Mouse (Mus musculus) MEL (cell line): ENCODE results near the gene Rps3. TPM values are rescaled to one million over a fixed set of nuclear protein-coding genes. Genes with fewer than 3 reads are reported as not detected.

Experiments used
- DNase-seq: peaks from one replicate; pipeline ENCODE4 v3.0.0; 2011; ENCODE audit warnings: low read depth, low spot score
- H3K27ac ChIP-seq: 2 replicates; pipeline ENCODE4 v1.5.1; 2012; ENCODE audit warnings: low read depth, mild to moderate bottlenecking, control low read depth, low read length, moderate library complexity; ENCODE audit not compliant: control insufficient read depth
- H3K27me3 ChIP-seq, 2 experiments: fragments of 150-350 bp in 1 of 2; sonication (generic) in 1 of 2; 2 replicates each; pipeline ENCODE4 v1.6.1; 2012; ENCODE audit warnings: low read length in 2 of 2, mild to moderate bottlenecking in 2 of 2, improper control_type of control experiment in 1 of 2, moderate library complexity in 1 of 2; ENCODE audit not compliant: insufficient read depth in 2 of 2, control insufficient read depth in 1 of 2
- H3K36me3 ChIP-seq, 2 experiments: 2 replicates each; pipeline ENCODE4 v1.6.1; 2012 to 2014; ENCODE audit warnings: low read length in 2 of 2, improper control_type of control experiment in 1 of 2, inconsistent platforms in 1 of 2, mild to moderate bottlenecking in 1 of 2; ENCODE audit not compliant: insufficient read depth in 2 of 2, control insufficient read depth in 1 of 2
- H3K4me1 ChIP-seq, 2 experiments: fragments of 150-350 bp in 1 of 2; sonication (generic) in 1 of 2; 2 replicates each; pipeline ENCODE4 v1.6.1; 2012; ENCODE audit warnings: low read length in 2 of 2, improper control_type of control experiment in 1 of 2, mild to moderate bottlenecking in 1 of 2; ENCODE audit not compliant: insufficient read depth in 2 of 2, control insufficient read depth in 1 of 2
- H3K4me3 ChIP-seq, 2 experiments: fragments of 150-350 bp in 1 of 2; sonication (generic) in 1 of 2; 2 replicates each; pipeline ENCODE4 v1.5.1; 2012; ENCODE audit warnings: low read depth in 2 of 2, low read length in 2 of 2, mild to moderate bottlenecking in 2 of 2, moderate library complexity in 2 of 2, control low read depth in 1 of 2, improper control_type of control experiment in 1 of 2; ENCODE audit not compliant: control insufficient read depth in 1 of 2, insufficient read depth in 1 of 2
- H3K79me2 ChIP-seq: 2 replicates; pipeline ENCODE4 v1.6.1; 2012; ENCODE audit warnings: mild to moderate bottlenecking, low read length, moderate library complexity; ENCODE audit not compliant: control insufficient read depth, poor library complexity, insufficient read depth
- H3K9ac ChIP-seq: 2 replicates; pipeline ENCODE4 v1.6.1; 2012; ENCODE audit warnings: low read depth, mild to moderate bottlenecking, control low read depth, low read length, moderate library complexity; ENCODE audit not compliant: control insufficient read depth, poor library complexity, severe bottlenecking
- H3K9me3 ChIP-seq: fragments of 150-350 bp; sonication (generic); replicated peaks from 2 replicates; pipeline ENCODE4 v1.6.1; 2012; ENCODE audit warnings: mild to moderate bottlenecking, low read length, improper control_type of control experiment, moderate library complexity; ENCODE audit not compliant: insufficient read depth
- BHLHE40 ChIP-seq: IDR thresholded peaks from 2 replicates; pipeline ENCODE4 v1.6.1; 2012; ENCODE audit warnings: low read depth, mild to moderate bottlenecking, inconsistent platforms, low read length, improper control_type of control experiment, borderline replicate concordance
- E2F4 ChIP-seq: IDR thresholded peaks from 2 replicates; pipeline ENCODE4 v1.6.1; 2011; ENCODE audit warnings: low read depth, low read length, improper control_type of control experiment, borderline replicate concordance
- ELF1 ChIP-seq: IDR thresholded peaks from 2 replicates; pipeline ENCODE4 v1.6.1; 2014; ENCODE audit warnings: low read depth, mild to moderate bottlenecking, inconsistent platforms, low read length, improper control_type of control experiment, moderate library complexity
- GATA1 ChIP-seq: IDR thresholded peaks from 2 replicates; pipeline ENCODE4 v1.6.1; 2011; ENCODE audit warnings: low read depth, low read length, improper control_type of control experiment
- JUND ChIP-seq: IDR thresholded peaks from 2 replicates; pipeline ENCODE4 v1.6.1; 2011; ENCODE audit warnings: low read depth, mild to moderate bottlenecking, improper control_type of control experiment, low read length
- MAFK ChIP-seq: IDR thresholded peaks from 2 replicates; pipeline ENCODE4 v1.6.1; 2011; ENCODE audit warnings: low read depth, mild to moderate bottlenecking, low read length, improper control_type of control experiment, borderline replicate concordance
- MAX ChIP-seq: IDR thresholded peaks from 2 replicates; pipeline ENCODE4 v1.6.1; 2011; ENCODE audit warnings: low read length, improper control_type of control experiment
- MAZ ChIP-seq: IDR thresholded peaks from 2 replicates; pipeline ENCODE4 v1.6.1; 2012; ENCODE audit warnings: low read depth, mild to moderate bottlenecking, inconsistent platforms, low read length, improper control_type of control experiment
- MXI1 ChIP-seq: IDR thresholded peaks from 2 replicates; pipeline ENCODE4 v1.6.1; 2011; ENCODE audit warnings: mild to moderate bottlenecking, low read depth, low read length, improper control_type of control experiment
- MYC ChIP-seq: IDR thresholded peaks from 2 replicates; pipeline ENCODE4 v1.6.1; 2011; ENCODE audit warnings: low read depth, mild to moderate bottlenecking, low read length, improper control_type of control experiment, moderate library complexity
- NELFE ChIP-seq: IDR thresholded peaks from 2 replicates; pipeline ENCODE4 v1.6.1; 2011; ENCODE audit warnings: low read depth, low read length, improper control_type of control experiment
- POLR2A ChIP-seq, 2 experiments: IDR thresholded peaks; 2 replicates each; pipeline ENCODE4 v1.6.1; 2011 to 2012; ENCODE audit warnings: low read length in 2 of 2, mild to moderate bottlenecking in 2 of 2, control low read depth in 1 of 2, improper control_type of control experiment in 1 of 2, low read depth in 1 of 2, moderate library complexity in 1 of 2; ENCODE audit not compliant: control insufficient read depth in 1 of 2, insufficient read depth in 1 of 2, poor library complexity in 1 of 2
- POLR2AphosphoS2 ChIP-seq: IDR thresholded peaks from 2 replicates; pipeline ENCODE4 v1.6.1; 2011; ENCODE audit warnings: low read length, improper control_type of control experiment
- RAD21 ChIP-seq: IDR thresholded peaks from 2 replicates; pipeline ENCODE4 v1.6.1; 2011; ENCODE audit warnings: mild to moderate bottlenecking, low read depth, low read length, improper control_type of control experiment
- RCOR1 ChIP-seq: IDR thresholded peaks from 2 replicates; pipeline ENCODE4 v1.6.1; 2012; ENCODE audit warnings: low read depth, mild to moderate bottlenecking, inconsistent platforms, low read length, improper control_type of control experiment
- SMC3 ChIP-seq: IDR thresholded peaks from 2 replicates; pipeline ENCODE4 v1.6.1; 2011; ENCODE audit warnings: low read depth, low read length, improper control_type of control experiment
- TCF12 ChIP-seq: IDR thresholded peaks from 2 replicates; pipeline ENCODE4 v1.6.1; 2014; ENCODE audit warnings: low read depth, mild to moderate bottlenecking, inconsistent platforms, low read length, improper control_type of control experiment, moderate library complexity
- UBTF ChIP-seq: IDR thresholded peaks from 2 replicates; pipeline ENCODE4 v1.6.1; 2012; ENCODE audit warnings: low read depth, mild to moderate bottlenecking, inconsistent platforms, low read length, improper control_type of control experiment, moderate library complexity, borderline replicate concordance; ENCODE audit not compliant: insufficient read depth
- USF1 ChIP-seq: IDR thresholded peaks from 2 replicates; pipeline ENCODE4 v1.6.1; 2014; ENCODE audit warnings: low read depth, mild to moderate bottlenecking, inconsistent platforms, low read length, improper control_type of control experiment, moderate library complexity
- USF2 ChIP-seq, 2 experiments: IDR thresholded peaks; 2 replicates each; pipeline ENCODE4 v1.6.1; 2011 to 2012; ENCODE audit warnings: improper control_type of control experiment in 2 of 2, low read length in 2 of 2, borderline replicate concordance in 1 of 2, inconsistent platforms in 1 of 2, low read depth in 1 of 2, mild to moderate bottlenecking in 1 of 2; ENCODE audit not compliant: insufficient read depth in 1 of 2
- ZMIZ1 ChIP-seq: IDR thresholded peaks from 2 replicates; pipeline ENCODE4 v1.6.1; 2012; ENCODE audit warnings: low read depth, mild to moderate bottlenecking, inconsistent platforms, low read length, improper control_type of control experiment, moderate library complexity
- ZNF384 ChIP-seq: IDR thresholded peaks from 2 replicates; pipeline ENCODE4 v1.6.1; 2012; ENCODE audit warnings: low read depth, mild to moderate bottlenecking, inconsistent platforms, low read length, improper control_type of control experiment
- polyA plus RNA-seq, 2 experiments: library from polyadenylated mRNA; stranded (reverse) in 1 of 2; unstranded in 1 of 2; fragments of >175 nt in 1 of 2; fragments of >200 nt in 1 of 2; gene quantifications; 2 replicates each; pipeline versions ENCODE4 v1.2.1 to v1.2.4; 2012; ENCODE audit warnings: low replicate concordance in 2 of 2, low read depth in 1 of 2; ENCODE audit not compliant: insufficient read length in 2 of 2, insufficient read depth in 1 of 2, missing spikeins in 1 of 2
- total RNA-seq: library from RNA; depleted of rRNA; stranded (reverse); fragments of 300-350 nt; gene quantifications from 2 replicates; pipeline ENCODE4 v1.2.3, GENCODE M21; 2012; rRNA removed

Rps3 gene
- total and polyA plus RNA-seq, 3 experiments: 157 to 2,287 (median 1,899) TPM

DNA sequence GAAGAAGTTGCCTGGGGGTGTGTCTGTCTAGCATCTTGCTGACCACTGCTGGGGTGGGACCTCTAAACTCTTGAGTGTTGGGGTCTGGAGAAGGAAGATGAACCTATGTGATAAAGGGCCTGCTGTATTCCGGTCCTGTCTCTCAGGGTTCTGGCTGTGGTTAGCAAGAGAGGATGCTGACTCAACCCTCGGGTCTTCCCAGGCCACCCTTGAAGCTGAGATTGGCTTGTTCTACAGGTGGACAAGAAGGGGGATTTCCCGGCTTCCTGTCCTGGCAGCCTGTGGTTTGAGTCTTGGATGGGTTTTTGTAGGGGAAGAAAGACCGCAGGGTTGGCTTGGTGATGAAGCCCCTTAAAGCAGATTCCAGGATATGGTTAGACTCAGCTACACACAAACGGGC, 54.7 kb downstream of the Rps3 start:
- Histone ChIP-seq H3K27ac (no peak overlapping the region), H3K27me3 (peaks cover 0 to 7% of the 10 kb centered on the region in 2 experiments; a peak in 3 of 4 replicates), H3K36me3 (no peaks in the 10 kb centered on the region), H3K4me1 (no peaks in the 10 kb centered on the region), H3K9me3 (no peaks in the 10 kb centered on the region), H3K79me2 (no peaks in the 10 kb centered on the region), H3K4me3 (no peak overlapping the region), H3K9ac (no peak overlapping the region)
- no peak for DNase-seq
- TF ChIP-seq USF1 (no peak), ELF1 (no peak), RAD21 (no peak), ZNF384 (no peak), SMC3 (no peak), MAZ (no peak), MYC (no peak), NELFE (no peak), BHLHE40 (no peak), MAFK (no peak), RCOR1 (no peak), POLR2AphosphoS2 (no peak), E2F4 (no peak), TCF12 (no peak), JUND (no peak), MAX (no peak), ZMIZ1 (no peak), UBTF (no peak), MXI1 (no peak)

DNA sequence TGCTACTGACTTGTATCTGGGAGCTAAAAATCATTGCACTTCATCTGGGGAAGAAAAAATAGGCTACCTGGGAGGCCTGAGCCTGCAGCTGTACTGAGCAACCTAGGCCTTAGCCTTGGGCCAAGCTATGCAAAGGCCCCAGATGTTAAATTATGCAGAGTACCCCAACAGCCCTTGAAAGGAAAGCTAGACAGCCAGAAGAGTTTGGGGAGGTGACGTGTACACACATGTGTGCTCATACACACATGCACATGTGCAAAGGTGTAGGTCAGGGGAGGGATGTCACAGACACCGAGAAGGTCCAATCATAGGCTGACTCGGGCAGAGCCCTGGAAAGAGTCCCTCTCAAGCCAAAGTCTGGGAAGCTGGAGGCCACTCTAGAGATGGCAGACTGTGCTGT, 55.6 kb downstream of the Rps3 start:
- no peak for TF ChIP-seq MXI1
- no peak for TF ChIP-seq JUND
- TF ChIP-seq POLR2A (IDR thresholded peaks at IDR 0.05; ENCODE audit: control insufficient read depth in 1 of 2, insufficient read depth in 1 of 2, low read depth in 1 of 2, low read length in 2 of 2, poor library complexity in 1 of 2): no peak
- no peak for TF ChIP-seq USF2 (IDR thresholded peaks at IDR 0.05; ENCODE audit: borderline replicate concordance in 1 of 2, insufficient read depth in 1 of 2, low read depth in 1 of 2, low read length in 2 of 2)
- TF ChIP-seq ZNF384: no peak
- TF ChIP-seq GATA1: no peak
- TF ChIP-seq, all 39 proteins: peak for 0

More for the DNA sequence above, 55.6 kb downstream of the Rps3 start:
- no peak overlapping the region for H3K9ac ChIP-seq
- H3K79me2 ChIP-seq: no peaks in the 10 kb centered on the region
- no peak for DNase-seq
- no peaks in the 10 kb centered on the region for H3K9me3 ChIP-seq
- H3K27ac ChIP-seq: no peak overlapping the region
- no peaks in the 10 kb centered on the region for H3K4me1 ChIP-seq
- H3K36me3 ChIP-seq: no peaks in the 10 kb centered on the region
- peaks cover 0 to 10% of the 10 kb centered on the region in 2 experiments; a peak in 3 of 4 replicates for H3K27me3 ChIP-seq
- no peak overlapping the region for H3K4me3 ChIP-seq

Other genes with a start within 250 kb of the Rps3 start
- not detected in 2 replicates for gene Mogat2, start 245.1 kb downstream of the Rps3 start, total RNA-seq
- gene Mogat2, start 245.1 kb downstream of the Rps3 start, polyA plus RNA-seq: under 1 TPM in 1 of 2 experiments, not detected in 1; 0.13 TPM
- not detected in 2 replicates for gene Map6, start 216.3 kb downstream of the Rps3 start, total RNA-seq
- not detected for gene Map6, start 216.3 kb downstream of the Rps3 start, polyA plus RNA-seq
- gene Serpinh1, start 130.5 kb downstream of the Rps3 start, total RNA-seq: not detected in 2 replicates
- gene Serpinh1, start 130.5 kb downstream of the Rps3 start, polyA plus RNA-seq: not detected
- gene Gdpd5, start 102.3 kb downstream of the Rps3 start, total RNA-seq: 0.15 and 0.23 TPM in 2 replicates
- gene Gdpd5, start 102.3 kb downstream of the Rps3 start, polyA plus RNA-seq: under 1 TPM in 1 of 2 experiments, not detected in 1; 0.26 TPM
- gene Klhl35, start 17.7 kb downstream of the Rps3 start, total RNA-seq: not detected in 2 replicates
- under 1 TPM in 1 of 2 experiments, not detected in 1; 0.04 TPM for gene Klhl35, start 17.7 kb downstream of the Rps3 start, polyA plus RNA-seq
- 44.3 and 62.7 TPM in 2 replicates for gene Arrb1, start 51.7 kb upstream of the Rps3 start, total RNA-seq
- gene Arrb1, start 51.7 kb upstream of the Rps3 start, polyA plus RNA-seq: 10 to 100 TPM; 27.0 to 67.7 TPM
- gene Tpbgl, start 143.4 kb upstream of the Rps3 start, total RNA-seq: not detected in 2 replicates
- not detected for gene Tpbgl, start 143.4 kb upstream of the Rps3 start, polyA plus RNA-seq
- not detected in 2 replicates for gene Slco2b1, start 227.6 kb upstream of the Rps3 start, total RNA-seq
- gene Slco2b1, start 227.6 kb upstream of the Rps3 start, polyA plus RNA-seq: under 1 TPM in 1 of 2 experiments, not detected in 1; 0.06 TPM
- gene Olfr520, start 246.5 kb upstream of the Rps3 start, total RNA-seq: not detected in 2 replicates
- gene Olfr520, start 246.5 kb upstream of the Rps3 start, polyA plus RNA-seq: not detected